Mouse (Mus musculus) thymus, adult 2 months (tissue): Measurements from ENCODE around the gene Klf3.

Source experiments
- CTCF ChIP-seq: fragments of 200-500 bp; IDR thresholded peaks from 2 replicates; pipeline ENCODE4 v1.5.1; 2012; ENCODE audit warnings: mild to moderate bottlenecking, control low read depth, low read length, moderate library complexity, borderline replicate concordance; ENCODE audit not compliant: control insufficient read depth, poor library complexity, insufficient read depth; ENCODE audit errors: extremely low read depth
- POLR2A ChIP-seq: fragments of 200-500 bp; IDR thresholded peaks from 2 replicates; pipeline ENCODE4 v1.6.1; 2012; ENCODE audit warnings: mild to moderate bottlenecking, low read length, control low read depth, moderate library complexity; ENCODE audit not compliant: control insufficient read depth, poor library complexity, insufficient read depth; ENCODE audit errors: extremely low read depth

DNA sequence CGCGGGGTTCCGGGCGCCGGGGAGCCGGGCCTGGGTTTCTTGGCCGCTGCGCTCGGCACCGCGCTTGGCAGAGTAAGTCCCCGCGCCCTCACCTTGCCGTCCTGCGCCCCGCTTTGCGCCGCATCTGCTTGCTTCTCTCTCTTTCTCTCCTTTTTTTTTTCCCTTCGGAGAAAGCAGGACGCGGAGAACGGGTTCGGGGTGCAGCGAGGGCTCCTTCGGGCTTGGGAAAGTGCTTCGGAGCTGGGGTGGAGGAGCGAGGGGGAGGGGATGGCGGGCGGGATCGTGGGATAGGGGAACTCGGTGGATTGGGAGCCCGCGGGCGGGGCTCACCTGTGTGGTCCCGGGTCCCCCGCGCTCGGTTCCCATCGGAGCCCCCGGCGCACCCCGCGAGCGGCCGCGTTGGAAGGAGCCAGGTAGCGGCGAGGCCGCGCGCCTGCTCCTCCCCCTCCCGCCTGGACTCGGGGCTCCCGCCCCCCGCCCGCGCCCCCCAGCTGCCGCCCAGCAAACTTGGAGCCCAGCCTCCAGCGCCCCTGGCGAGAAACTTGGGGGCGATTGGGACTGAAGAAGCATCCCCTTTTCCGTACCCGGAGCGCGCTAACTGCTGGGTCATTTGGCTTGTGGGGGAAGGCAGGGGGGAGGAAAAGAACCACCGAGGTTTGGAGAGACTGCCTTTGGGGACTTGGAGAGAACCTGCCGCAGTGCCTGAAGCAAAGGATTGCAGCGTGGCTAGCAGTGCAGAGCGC, 703 bp downstream of the Klf3 start:
- TF ChIP-seq CTCF: no peak
- no peak for TF ChIP-seq POLR2A
